Mouse (Mus musculus): ENCODE data around the gene Scrg1. TPM values are rescaled to one million over a fixed set of nuclear protein-coding genes. Genes with fewer than 3 reads are reported as not detected.

Gene Scrg1
- polyA plus RNA-seq (2015; fragmentation: Nextera tagmentation; extraction: Ambion mirVana), result 5.7 and 8.3 TPM in 2 replicates

DNA sequence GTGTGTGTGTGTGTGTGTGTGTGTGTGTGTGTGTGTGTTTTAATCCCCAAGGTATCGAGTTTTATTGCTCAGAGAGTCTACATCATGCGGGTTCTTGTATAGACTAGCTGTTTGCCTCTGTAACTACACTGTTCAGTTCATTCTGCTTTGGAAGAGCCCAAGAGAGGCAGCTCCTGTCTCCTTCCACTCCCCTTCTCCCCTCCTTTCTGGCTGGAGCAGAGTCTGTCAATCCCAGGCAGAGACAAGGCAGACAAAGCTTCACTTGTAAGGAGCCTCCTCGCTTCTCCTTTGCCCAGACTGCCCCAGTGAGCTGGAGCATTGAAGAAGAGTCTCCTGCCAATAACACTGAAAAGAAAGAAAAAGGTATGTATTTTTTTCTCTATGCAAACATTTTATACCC is at the start of gene Scrg1:
Gene Scrg1, plus strand, starts transcription at position 159 of the 400 bp plus-strand sequence.

DNA sequence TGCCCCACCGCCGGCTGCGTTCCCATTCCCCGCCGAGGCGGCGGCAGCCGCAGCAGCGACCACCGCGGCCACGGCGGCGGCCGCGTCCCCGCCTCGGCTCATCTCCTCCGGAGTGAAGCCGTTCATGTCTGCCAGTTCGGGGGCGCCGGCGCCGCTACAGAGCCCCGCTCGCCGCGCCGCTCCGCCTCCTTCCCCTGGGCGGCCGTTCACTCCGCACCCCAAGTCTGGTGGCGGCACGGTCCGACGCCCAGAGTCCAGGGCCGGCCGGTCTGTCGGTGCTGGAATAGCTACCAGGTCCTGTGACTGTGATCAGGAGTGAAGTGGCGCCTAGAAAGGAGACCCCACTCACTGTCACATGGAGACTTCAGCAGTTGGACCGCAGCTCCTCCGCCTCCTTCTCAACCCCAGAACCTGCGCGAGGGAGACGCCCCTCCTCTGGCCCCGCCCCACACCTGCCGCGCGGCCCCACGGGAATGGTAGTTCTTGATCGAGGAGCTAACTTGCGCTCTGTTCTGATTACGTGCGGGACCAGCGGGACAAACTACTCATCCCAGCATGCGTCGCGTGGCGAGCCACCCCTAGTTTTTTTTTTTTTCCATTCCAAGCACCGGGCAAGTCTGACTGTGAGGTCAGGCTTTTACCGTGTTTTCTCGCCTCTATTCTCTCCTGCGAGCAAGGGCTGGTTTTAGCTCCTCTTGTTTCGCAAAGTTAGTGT is 31.9 kb downstream of the Scrg1 start, which contains the start of gene Sap30:
Gene Sap30, minus strand, starts transcription at position 420 of the 715 bp plus-strand sequence.

DNA sequence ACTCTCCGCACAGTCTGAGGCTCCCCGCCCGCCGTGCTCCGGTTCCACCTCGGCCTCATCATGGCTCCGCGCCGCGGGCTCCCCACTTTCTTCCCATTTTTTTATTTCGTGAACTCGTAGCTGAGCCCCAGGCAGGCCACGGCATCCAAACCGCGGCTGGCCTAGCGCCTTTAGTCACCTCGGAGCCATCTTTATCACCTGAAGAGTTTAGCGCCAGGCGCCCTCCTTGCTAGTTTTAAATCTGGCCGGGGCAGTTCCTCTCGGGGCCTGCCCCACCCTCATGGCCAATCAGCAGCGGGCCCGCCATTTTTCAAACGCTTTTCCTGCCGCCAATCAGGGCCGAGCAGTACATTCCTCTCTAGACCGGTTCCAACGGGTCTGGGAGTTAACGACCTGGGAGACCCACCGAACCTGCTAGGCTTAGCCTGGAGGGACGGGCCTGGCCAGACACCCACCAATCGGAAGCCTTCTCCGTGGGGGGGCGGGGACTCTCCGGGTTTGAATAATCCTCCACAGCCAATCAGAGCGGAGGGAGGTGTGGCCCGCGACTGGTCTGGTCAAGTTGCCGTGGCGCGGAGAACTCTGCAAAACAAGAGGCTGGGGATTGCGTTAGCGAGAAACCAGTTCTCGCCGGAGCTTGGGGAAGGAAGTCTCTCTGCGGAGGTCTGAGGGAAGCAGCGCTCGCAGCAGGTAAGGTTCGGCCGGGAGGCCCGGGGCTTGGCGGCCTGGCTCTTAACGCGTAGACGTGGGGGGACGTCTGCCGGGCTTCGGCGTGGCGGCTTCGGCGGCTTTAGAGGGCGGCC is 55.8 kb downstream of the Scrg1 start, which contains the start of gene Hmgb2:
Gene Hmgb2, plus strand, starts transcription at position 592 of the 803 bp plus-strand sequence.

Other genes starting within 250 kb of the Scrg1 start
- gene Hand2, start 134.9 kb upstream of the Scrg1 start, polyA plus RNA-seq (2015; fragmentation: Nextera tagmentation; extraction: Ambion mirVana), result 0.93 and 1.1 TPM in 2 replicates
- gene Sap30, start 31.9 kb downstream of the Scrg1 start, polyA plus RNA-seq (2015; fragmentation: Nextera tagmentation; extraction: Ambion mirVana), result 21.4 and 24.4 TPM in 2 replicates
- gene Hmgb2, start 56.0 kb downstream of the Scrg1 start, polyA plus RNA-seq (2015; fragmentation: Nextera tagmentation; extraction: Ambion mirVana), result 865 and 1,019 TPM in 2 replicates
- gene Galnt7, start 197.1 kb downstream of the Scrg1 start, polyA plus RNA-seq (2015; fragmentation: Nextera tagmentation; extraction: Ambion mirVana), result 6.8 and 7.5 TPM in 2 replicates

All from spleen, postnatal 0 days (tissue).